Mouse (Mus musculus) hindbrain, embryonic 12.5 days (tissue): ENCODE measurements around the gene Extl1. TPM values are rescaled to one million over a fixed set of nuclear protein-coding genes. Genes with fewer than 3 reads are reported as not detected.

ENCODE experiments used
- ATAC-seq: fragments of 200-750 bp; cut with Nextera tagmentation; 2 replicates; pipeline ENCODE4 v1.8.0; 2017; ENCODE audit warnings: moderate TSS enrichment; ENCODE audit not compliant: low FRiP score
- H3K27ac ChIP-seq: fragments of 300-500 bp; sonication (generic); 2 replicates; pipeline ENCODE4 v1.5.1; 2016; ENCODE audit warnings: mild to moderate bottlenecking
- H3K27me3 ChIP-seq: fragments of 300-500 bp; sonication (generic); 2 replicates; pipeline ENCODE4 v1.6.1; 2016; ENCODE audit warnings: mild to moderate bottlenecking
- H3K36me3 ChIP-seq: fragments of 300-500 bp; sonication (generic); 2 replicates; pipeline ENCODE4 v1.6.1; 2016; ENCODE audit warnings: mild to moderate bottlenecking
- H3K4me1 ChIP-seq: fragments of 300-500 bp; sonication (generic); 2 replicates; pipeline ENCODE4 v1.6.1; 2016
- H3K4me2 ChIP-seq: fragments of 300-500 bp; sonication (generic); replicated peaks from 2 replicates; pipeline ENCODE4 v1.6.1; 2016; ENCODE audit warnings: mild to moderate bottlenecking
- H3K4me3 ChIP-seq: fragments of 300-500 bp; sonication (generic); 2 replicates; pipeline ENCODE4 v1.5.1; 2016; ENCODE audit warnings: mild to moderate bottlenecking
- H3K9ac ChIP-seq: fragments of 300-500 bp; sonication (generic); 2 replicates; pipeline ENCODE4 v1.6.1; 2016; ENCODE audit warnings: mild to moderate bottlenecking, moderate library complexity
- H3K9me3 ChIP-seq: fragments of 300-500 bp; sonication (generic); replicated peaks from 2 replicates; pipeline ENCODE4 v1.6.1; 2016; ENCODE audit warnings: mild to moderate bottlenecking
- WGBS: fragments of 180-500 bp; shearing (Covaris S2); methylation state at CpG from one replicate; pipeline ENCODE4 v1.1.7; 2016; 5-methylcytosine and 5-hydroxymethylcytosine counted together
- polyA plus RNA-seq: library from polyadenylated mRNA; unstranded; fragments of >200 nt; fragmentation: Nextera tagmentation; extraction: Ambion mirVana; gene quantifications from 2 replicates; pipeline ENCODE4 v1.2.1, GENCODE M21; 2016

Extl1 gene
- polyA plus RNA-seq, 1 experiment from 2014 or later: 1.2 TPM

GRCm38 (mm10) chr4:134316390-134316789 lies 67.3 kb downstream of the Extl1 start:
- Histone ChIP-seq H3K4me3 (no peak overlapping the region), H3K9me3 (0 out of 2 replicates have a peak, but pooled peaks cover 4% of the 10 kb centered on the region), H3K36me3 (no peaks in the 10 kb centered on the region), H3K27ac (no peak overlapping the region), H3K4me1 (peaks cover 6% of the 10 kb centered on the region; the same call in 1 of the 2 replicates), H3K4me2 (no peak overlapping the region), H3K9ac (no peak overlapping the region), H3K27me3 (no peaks in the 10 kb centered on the region)
- 56% methylated on average over 16 of the region's 16 CpGs for WGBS
- ATAC-seq: no peak

- Histone ChIP-seq H3K4me2 (no peak overlapping the region), H3K27me3 (no peaks in the 10 kb centered on the region), H3K27ac (no peak overlapping the region), H3K4me3 (no peak overlapping the region), H3K9me3 (0 out of 2 replicates have a peak, but pooled peaks cover 4% of the 10 kb centered on the region), H3K9ac (no peak overlapping the region), H3K36me3 (no peaks in the 10 kb centered on the region), H3K4me1 (peaks cover 6% of the 10 kb centered on the region; the same call in 1 of the 2 replicates)
- 71% methylated on average over 9 of the region's 9 CpGs for WGBS
- no peak for ATAC-seq
Measured at GRCm38 (mm10) chr4:134315470-134315869, 68.2 kb downstream of the Extl1 start.

GRCm38 (mm10) chr4:134314876-134315275 lies 68.8 kb downstream of the Extl1 start, which contains the start of gene Trim63:
Gene Trim63, plus strand, starts transcription at chr4:134315120.
- 35% methylated on average over 11 of the region's 11 CpGs for WGBS
- Histone ChIP-seq H3K9me3 (0 out of 2 replicates have a peak, but pooled peaks cover 4% of the 10 kb centered on the region), H3K4me2 (no peak within 1 kb of the TSS), H3K4me3 (no peak within 1 kb of the TSS), H3K27ac (no peak within 1 kb of the TSS), H3K4me1 (peaks cover 6% of the 10 kb centered on the region; the same call in 1 of the 2 replicates), H3K9ac (no peak within 1 kb of the TSS), H3K27me3 (no peaks in the 10 kb centered on the region), H3K36me3 (no peaks in the 10 kb centered on the region)
- no peak for ATAC-seq

GRCm38 (mm10) chr4:134314081-134314655 lies 69.5 kb downstream of the Extl1 start:
- 79% methylated on average over 4 of the region's 4 CpGs for WGBS
- ATAC-seq: no peak
- H3K36me3 ChIP-seq: no peaks in the 10 kb centered on the region
- peaks cover 6% of the 10 kb centered on the region; the same call in 1 of the 2 replicates for H3K4me1 ChIP-seq
- H3K4me2 ChIP-seq: no peak overlapping the region
- no peaks in the 10 kb centered on the region for H3K27me3 ChIP-seq
- H3K27ac ChIP-seq: no peak overlapping the region
- H3K9ac ChIP-seq: no peak overlapping the region
- H3K4me3 ChIP-seq: no peak overlapping the region
- H3K9me3 ChIP-seq: 0 out of 2 replicates have a peak, but pooled peaks cover 4% of the 10 kb centered on the region

- no peak for ATAC-seq
Measured at GRCm38 (mm10) chr4:134312901-134313300, 70.7 kb downstream of the Extl1 start.

GRCm38 (mm10) chr4:134312341-134312740 lies 71.3 kb downstream of the Extl1 start:
- no peaks in the 10 kb centered on the region for H3K27me3 ChIP-seq
- H3K4me2 ChIP-seq: no peak overlapping the region
- H3K27ac ChIP-seq: no peak overlapping the region
- H3K36me3 ChIP-seq: no peaks in the 10 kb centered on the region
- H3K4me1 ChIP-seq: peaks cover 12% of the 10 kb centered on the region
- no peak overlapping the region for H3K9ac ChIP-seq
- no peak overlapping the region for H3K4me3 ChIP-seq
- 96% methylated on average over 5 of the region's 5 CpGs for WGBS
- 0 out of 2 replicates have a peak, but pooled peaks cover 4% of the 10 kb centered on the region for H3K9me3 ChIP-seq
- ATAC-seq: no peak

More at GRCm38 (mm10) chr4:134312901-134313300, 70.7 kb downstream of the Extl1 start:
- no peak overlapping the region for H3K4me3 ChIP-seq
- H3K27ac ChIP-seq: no peak overlapping the region
- 97% methylated on average over 6 of the region's 6 CpGs for WGBS
- no peak overlapping the region for H3K4me2 ChIP-seq
- H3K9ac ChIP-seq: no peak overlapping the region
- H3K4me1 ChIP-seq: peaks cover 6% of the 10 kb centered on the region; the same call in 1 of the 2 replicates
- no peaks in the 10 kb centered on the region for H3K27me3 ChIP-seq
- no peaks in the 10 kb centered on the region for H3K36me3 ChIP-seq
- H3K9me3 ChIP-seq: 0 out of 2 replicates have a peak, but pooled peaks cover 4% of the 10 kb centered on the region

GRCm38 (mm10) chr4:134311784-134312183 lies 71.9 kb downstream of the Extl1 start:
- Histone ChIP-seq H3K4me1 (peaks cover 16% of the 10 kb centered on the region), H3K9ac (no peak overlapping the region), H3K9me3 (0 out of 2 replicates have a peak, but pooled peaks cover 4% of the 10 kb centered on the region), H3K27ac (no peak overlapping the region), H3K36me3 (no peaks in the 10 kb centered on the region), H3K4me2 (no peak overlapping the region), H3K27me3 (no peaks in the 10 kb centered on the region), H3K4me3 (no peak overlapping the region)
- WGBS: 87% methylated on average over 9 of the region's 9 CpGs
- no peak for ATAC-seq

- Histone ChIP-seq H3K36me3 (no peaks in the 10 kb centered on the region), H3K4me1 (peaks cover 16% of the 10 kb centered on the region), H3K27me3 (no peaks in the 10 kb centered on the region), H3K4me2 (no peak overlapping the region), H3K9ac (no peak overlapping the region), H3K4me3 (no peak overlapping the region), H3K27ac (no peak overlapping the region), H3K9me3 (0 out of 2 replicates have a peak, but pooled peaks cover 4% of the 10 kb centered on the region)
- ATAC-seq: no peak
- WGBS: 90% methylated on average over 9 of the region's 9 CpGs
Measured at GRCm38 (mm10) chr4:134310656-134311055, 73.0 kb downstream of the Extl1 start.

- H3K4me1 ChIP-seq: peaks cover 16% of the 10 kb centered on the region
- no peaks in the 10 kb centered on the region for H3K27me3 ChIP-seq
- no peak for ATAC-seq
- WGBS: 89% methylated on average over 7 of the region's 7 CpGs
- H3K9ac ChIP-seq: no peak overlapping the region
- 0 out of 2 replicates have a peak, but pooled peaks cover 4% of the 10 kb centered on the region for H3K9me3 ChIP-seq
- no peak overlapping the region for H3K4me2 ChIP-seq
- H3K27ac ChIP-seq: no peak overlapping the region
- no peak overlapping the region for H3K4me3 ChIP-seq
- H3K36me3 ChIP-seq: no peaks in the 10 kb centered on the region
Measured at GRCm38 (mm10) chr4:134310106-134310505, 73.5 kb downstream of the Extl1 start.

- ATAC-seq: no peak
- 9% methylated on average over 9 of the region's 12 CpGs for WGBS
- no peaks in the 10 kb centered on the region for H3K36me3 ChIP-seq
- peaks cover 10% of the 10 kb centered on the region for H3K4me1 ChIP-seq
- H3K4me2 ChIP-seq: no peak overlapping the region; the same call in 1 of the 2 replicates
- no peaks in the 10 kb centered on the region for H3K27me3 ChIP-seq
- no peak overlapping the region for H3K4me3 ChIP-seq
- no peak overlapping the region for H3K9ac ChIP-seq
- H3K9me3 ChIP-seq: no peaks in the 10 kb centered on the region
- no peak overlapping the region for H3K27ac ChIP-seq
Measured at GRCm38 (mm10) chr4:134307367-134308072, 76.1 kb downstream of the Extl1 start.

- Histone ChIP-seq H3K27ac (no peak overlapping the region), H3K36me3 (no peaks in the 10 kb centered on the region), H3K4me1 (peaks cover 10% of the 10 kb centered on the region), H3K9ac (no peak overlapping the region), H3K4me2 (no peak overlapping the region), H3K9me3 (no peaks in the 10 kb centered on the region), H3K27me3 (no peaks in the 10 kb centered on the region), H3K4me3 (no peak overlapping the region)
- 68% methylated on average over 2 of the region's 2 CpGs for WGBS
- no peak for ATAC-seq
Measured at GRCm38 (mm10) chr4:134306963-134307362, 76.7 kb downstream of the Extl1 start.
